Mouse (Mus musculus): Measurements from ENCODE around the gene Rps6ka2. TPM values are rescaled to one million over a fixed set of nuclear protein-coding genes. Genes with fewer than 3 reads are reported as not detected.

Rps6ka2 gene
- polyA plus RNA-seq (2015; fragmentation: Nextera tagmentation; extraction: Ambion mirVana) = 7.5 and 7.9 TPM in 2 replicates

GRCm38 (mm10) chr17:7169627-7170303 is at the start of gene Rps6ka2:
TSS of gene Rps6ka2 (plus strand) at chr17:7170115.

GRCm38 (mm10) chr17:7324346-7324745 is 154.4 kb downstream of the Rps6ka2 start, which contains the start of gene Tcp10a:
TSS of gene Tcp10a (plus strand) at chr17:7324646.

GRCm38 (mm10) chr17:7352596-7352995 is 182.7 kb downstream of the Rps6ka2 start, which contains the start of gene Ttll2:
TSS of gene Ttll2 (minus strand) at chr17:7352696.

Other genes with a start within 250 kb of the Rps6ka2 start
- gene Rsph3b, start 221.4 kb upstream of the Rps6ka2 start, polyA plus RNA-seq (2015; fragmentation: Nextera tagmentation; extraction: Ambion mirVana) = 36.1 and 50.7 TPM in 2 replicates
- gene Tagap1, start 209.0 kb upstream of the Rps6ka2 start, polyA plus RNA-seq (2015; fragmentation: Nextera tagmentation; extraction: Ambion mirVana) = 21.3 and 32.0 TPM in 2 replicates
- 407 and 596 TPM in 2 replicates for gene Rnaset2b, start 199.5 kb upstream of the Rps6ka2 start, polyA plus RNA-seq (2015; fragmentation: Nextera tagmentation; extraction: Ambion mirVana)
- 0.05 and 0.28 TPM in 2 replicates for gene Gm49721, start 191.2 kb upstream of the Rps6ka2 start, polyA plus RNA-seq (2015; fragmentation: Nextera tagmentation; extraction: Ambion mirVana)
- not detected in 2 replicates for gene Gm1604a, start 144.5 kb upstream of the Rps6ka2 start, polyA plus RNA-seq (2015; fragmentation: Nextera tagmentation; extraction: Ambion mirVana)
- not detected in 2 replicates for gene Tcp10a, start 154.5 kb downstream of the Rps6ka2 start, polyA plus RNA-seq (2015; fragmentation: Nextera tagmentation; extraction: Ambion mirVana)
- 0.30 TPM in 1 of 2 replicates, not detected in the other for gene Ttll2, start 182.6 kb downstream of the Rps6ka2 start, polyA plus RNA-seq (2015; fragmentation: Nextera tagmentation; extraction: Ambion mirVana)
- not detected in 2 replicates for gene Gm49630, start 201.9 kb downstream of the Rps6ka2 start, polyA plus RNA-seq (2015; fragmentation: Nextera tagmentation; extraction: Ambion mirVana)
- 0.26 and 0.55 TPM in 2 replicates for gene Unc93a2, start 215.3 kb downstream of the Rps6ka2 start, polyA plus RNA-seq (2015; fragmentation: Nextera tagmentation; extraction: Ambion mirVana)

Measured in adrenal gland, postnatal 0 days (tissue).